8 mouse cellular contexts compared by ENCODE assay signal in the genomic region with DNA sequence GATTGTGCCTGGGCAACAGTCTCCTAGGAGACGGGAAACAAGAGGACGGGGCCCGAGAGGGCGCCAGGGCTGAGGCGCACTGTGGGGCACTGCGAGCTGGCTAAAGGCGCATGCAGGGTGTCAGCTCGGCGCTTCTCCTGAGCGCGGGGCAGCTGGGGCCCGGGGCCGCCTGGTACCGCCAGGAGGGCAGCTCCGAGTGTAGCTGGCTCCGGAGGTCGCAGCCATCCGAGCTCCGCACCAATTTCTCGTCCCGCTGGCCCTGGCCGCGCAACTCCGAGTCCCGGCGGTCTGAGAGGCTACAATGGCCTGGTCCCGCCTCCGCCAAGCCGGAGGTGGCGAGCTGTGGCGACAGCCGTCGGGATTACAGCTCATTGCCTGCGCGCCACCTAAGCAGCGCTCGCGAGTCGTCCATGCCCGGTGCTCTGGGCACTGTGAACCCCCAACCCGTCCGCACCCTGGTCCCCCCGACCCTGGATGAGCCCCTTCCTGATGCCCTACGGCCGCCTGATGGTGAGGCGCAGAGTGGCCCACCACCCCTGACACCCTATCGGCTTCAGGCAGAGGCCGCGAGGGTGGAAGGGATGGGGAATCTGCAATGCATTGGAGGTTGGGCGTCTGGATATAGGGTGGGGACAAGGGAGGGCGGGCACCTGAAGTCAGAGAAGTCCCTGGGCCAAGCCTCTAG. TPM values are rescaled to one million over a fixed set of nuclear protein-coding genes. Genes with fewer than 3 reads are reported as not detected.
DNase-seq lines count a peak whose midpoint lies in the region; ATAC-seq and TF ChIP-seq lines count a peak whose summit lies in the region.

No protein-coding gene starts in this region.

- under 1% methylated on average over 51 of the region's 51 CpGs for WGBS in embryonic facial prominence, embryonic 12.5 days
- WGBS in heart, embryonic 14.5 days, result 1% methylated on average over 47 of the region's 51 CpGs
- whole genome bisulfite sequencing in kidney, postnatal 0 days, result 3% methylated on average over 49 of the region's 51 CpGs
- 6% methylated on average over 51 of the region's 51 CpGs for WGBS in liver, embryonic 13.5 days (ENCODE audit: insufficient replicate concordance)

- H3K36me3 ChIP-seq in erythroblast, embryonic 14.5 days (ENCODE audit: control insufficient read depth), result peaks cover 40% of the 10 kb centered on the region
- peaks cover 37% of the 10 kb centered on the region for H3K36me3 ChIP-seq in embryonic facial prominence, embryonic 12.5 days
- peaks cover 38% of the 10 kb centered on the region for H3K36me3 ChIP-seq in heart, embryonic 14.5 days (ENCODE audit: control insufficient read depth, insufficient read depth, low read length)
- peaks cover 31% of the 10 kb centered on the region for H3K36me3 ChIP-seq in kidney, postnatal 0 days (ENCODE audit: insufficient read depth, low read length)
- H3K36me3 ChIP-seq in liver, embryonic 13.5 days, result peaks cover 41% of the 10 kb centered on the region

- H3K4me2 ChIP-seq in embryonic facial prominence, embryonic 12.5 days (replicated peaks), result peak overlapping the region; percentile 92
- H3K4me2 ChIP-seq in heart, embryonic 14.5 days (ENCODE audit: low read length), result peak overlapping the region; percentile 81
- H3K4me2 ChIP-seq in kidney, postnatal 0 days (ENCODE audit: low read length), result peak overlapping the region; percentile 66
- peak overlapping the region; percentile 63 for H3K4me2 ChIP-seq in liver, embryonic 13.5 days

- peak overlapping the region; percentile 26 for H3K4me3 ChIP-seq in erythroblast, embryonic 14.5 days (replicated peaks)
- peak overlapping the region; percentile 46 for H3K4me3 ChIP-seq in embryonic facial prominence, embryonic 12.5 days
- H3K4me3 ChIP-seq in heart, embryonic 14.5 days (ENCODE audit: control insufficient read depth in 1 of 2, insufficient read depth in 1 of 2, low read depth in 1 of 2, low read length in 2 of 2), result peak overlapping the region; percentile 39 to 49
- peak overlapping the region; percentile 30 for H3K4me3 ChIP-seq in kidney, postnatal 0 days (replicated peaks; ENCODE audit: low read depth, low read length)
- H3K4me3 ChIP-seq in liver, embryonic 13.5 days (replicated peaks), result peak overlapping the region; percentile 42

- H3K27ac ChIP-seq in embryonic facial prominence, embryonic 12.5 days, result peak overlapping the region; percentile 64
- no peak overlapping the region for H3K27ac ChIP-seq in heart, embryonic 14.5 days (replicated peaks in 1 of 2; ENCODE audit: control insufficient read depth in 1 of 2, insufficient read depth in 1 of 2, low read depth in 2 of 2, low read length in 2 of 2)
- H3K27ac ChIP-seq in kidney, postnatal 0 days, result no peak overlapping the region
- no peak overlapping the region for H3K27ac ChIP-seq in liver, embryonic 13.5 days

- peaks cover 3% of the 10 kb centered on the region; the same call in 1 of the 2 replicates for H3K9me3 ChIP-seq in erythroblast, embryonic 14.5 days (ENCODE audit: control insufficient read depth, low read length)
- H3K9me3 ChIP-seq in embryonic facial prominence, embryonic 12.5 days, result no peaks in the 10 kb centered on the region
- H3K9me3 ChIP-seq in heart, embryonic 14.5 days (ENCODE audit: control insufficient read depth, low read length), result no peaks in the 10 kb centered on the region
- no peaks in the 10 kb centered on the region for H3K9me3 ChIP-seq in kidney, postnatal 0 days (replicated peaks; ENCODE audit: low read length)
- H3K9me3 ChIP-seq in liver, embryonic 13.5 days (replicated peaks), result no peaks in the 10 kb centered on the region

- peaks cover 27% of the 10 kb centered on the region for H3K27me3 ChIP-seq in erythroblast, embryonic 14.5 days (ENCODE audit: control insufficient read depth)
- no peaks in the 10 kb centered on the region for H3K27me3 ChIP-seq in embryonic facial prominence, embryonic 12.5 days
- no peaks in the 10 kb centered on the region for H3K27me3 ChIP-seq in heart, embryonic 14.5 days (ENCODE audit: control insufficient read depth, insufficient read depth, low read length)
- no peaks in the 10 kb centered on the region for H3K27me3 ChIP-seq in kidney, postnatal 0 days (ENCODE audit: insufficient read depth, low read length)
- peaks cover 21% of the 10 kb centered on the region for H3K27me3 ChIP-seq in liver, embryonic 13.5 days

- no peak for TF ChIP-seq CTCF in kidney, postnatal 0 days (IDR thresholded peaks at IDR 0.05; ENCODE audit: low read depth)

- DNase-seq in kidney, postnatal 0 days (ENCODE audit: low spot score), result peak; percentile 42
- DNase-seq in liver, embryonic 13.5 days, result no peak
- peak; percentile 80 for DNase-seq in neural tube, embryonic 10.5 days (ENCODE audit: extremely low spot score, low spot score)
- DNase-seq in urinary bladder, postnatal 14 days (ENCODE audit: low spot score), result peak; percentile 31

- H3K9ac ChIP-seq in embryonic facial prominence, embryonic 12.5 days, result peak overlapping the region; percentile 61
- peak overlapping the region; percentile 72 for H3K9ac ChIP-seq in heart, embryonic 14.5 days (ENCODE audit: low read length)
- H3K9ac ChIP-seq in kidney, postnatal 0 days (ENCODE audit: low read depth, low read length), result peak overlapping the region; percentile 32; the same call in 1 of the 2 replicates
- H3K9ac ChIP-seq in liver, embryonic 13.5 days, result no peak overlapping the region

- ATAC-seq in erythroblast, adult 5-6 weeks (replicated peaks; ENCODE audit: low FRiP score, poor library complexity, severe bottlenecking), result no peak
- peak; percentile 87 for ATAC-seq in embryonic facial prominence, embryonic 12.5 days (ENCODE audit: insufficient number of reproducible peaks, insufficient read depth, low FRiP score, low TSS enrichment)
- peak; percentile 60; the same call in 1 of the 2 replicates for ATAC-seq in heart, embryonic 14.5 days (ENCODE audit: insufficient number of reproducible peaks, insufficient read depth, low FRiP score, low read depth)
- ATAC-seq in kidney, postnatal 0 days (replicated peaks; ENCODE audit: low FRiP score, low read depth), result peak; percentile 69
- peak; percentile 63 for ATAC-seq in liver, embryonic 13.5 days (ENCODE audit: low read depth)

- peaks cover 8% of the 10 kb centered on the region for H3K4me1 ChIP-seq in erythroblast, embryonic 14.5 days (ENCODE audit: control insufficient read depth)
- peaks cover 19% of the 10 kb centered on the region; the same call in 1 of the 2 replicates for H3K4me1 ChIP-seq in embryonic facial prominence, embryonic 12.5 days
- peaks cover 4 to 12% of the 10 kb centered on the region in 2 experiments for H3K4me1 ChIP-seq in heart, embryonic 14.5 days (ENCODE audit: control insufficient read depth in 2 of 2, insufficient read depth in 2 of 2, low read length in 2 of 2)
- H3K4me1 ChIP-seq in kidney, postnatal 0 days (replicated peaks; ENCODE audit: insufficient read depth, low read length), result 0 out of 2 replicates have a peak, but pooled peaks cover 5% of the 10 kb centered on the region
- peaks cover 6% of the 10 kb centered on the region for H3K4me1 ChIP-seq in liver, embryonic 13.5 days (replicated peaks)

RNA-seq across cellular contexts. Expression of gene Ttll3, which starts 3.5 kb away (rescaled TPM):
- polyA plus RNA-seq in erythroblast, embryonic 14.5 days (2012), result 0.16 and 0.34 TPM in 2 replicates
- total RNA-seq in erythroblast, adult 5-6 weeks (2015; ENCODE audit: low replicate concordance), result 3.3 TPM in 1 of 2 replicates, not detected in the other
- total RNA-seq in erythroblast, adult 5-6 weeks (2017; ENCODE audit: low replicate concordance), result 2.3 and 3.6 TPM in 2 replicates
- polyA plus RNA-seq in embryonic facial prominence, embryonic 12.5 days (2016; fragmentation: Nextera tagmentation; extraction: Ambion mirVana), result 6.3 and 6.4 TPM in 2 replicates
- 1.0 and 1.4 TPM in 2 replicates for polyA plus RNA-seq in heart, embryonic 14.5 days (2014; fragmentation: Nextera tagmentation; extraction: Ambion mirVana)
- 1.5 and 2.0 TPM in 2 replicates for polyA plus RNA-seq in kidney, postnatal 0 days (2015; fragmentation: Nextera tagmentation; extraction: Ambion mirVana)
- 0.62 and 0.85 TPM in 2 replicates for polyA plus RNA-seq in liver, embryonic 13.5 days (2015; fragmentation: Nextera tagmentation; extraction: Ambion mirVana)

RNA-seq across cellular contexts. Expression of gene Arpc4, which starts 14.6 kb away (rescaled TPM):
- polyA plus RNA-seq in erythroblast, embryonic 14.5 days (2012), result 14.9 and 23.3 TPM in 2 replicates
- total RNA-seq in erythroblast, adult 5-6 weeks (2015; ENCODE audit: low replicate concordance), result 44.5 and 54.8 TPM in 2 replicates
- 81.5 and 100 TPM in 2 replicates for total RNA-seq in erythroblast, adult 5-6 weeks (2017; ENCODE audit: low replicate concordance)
- polyA plus RNA-seq in embryonic facial prominence, embryonic 12.5 days (2016; fragmentation: Nextera tagmentation; extraction: Ambion mirVana), result 354 and 364 TPM in 2 replicates
- 145 and 155 TPM in 2 replicates for polyA plus RNA-seq in heart, embryonic 14.5 days (2014; fragmentation: Nextera tagmentation; extraction: Ambion mirVana)
- polyA plus RNA-seq in kidney, postnatal 0 days (2015; fragmentation: Nextera tagmentation; extraction: Ambion mirVana), result 375 and 420 TPM in 2 replicates
- 262 and 272 TPM in 2 replicates for polyA plus RNA-seq in liver, embryonic 13.5 days (2015; fragmentation: Nextera tagmentation; extraction: Ambion mirVana)

RNA-seq across cellular contexts. Expression of gene Tada3, which starts 14.8 kb away (rescaled TPM):
- polyA plus RNA-seq in erythroblast, embryonic 14.5 days (2012), result 13.9 and 15.1 TPM in 2 replicates
- total RNA-seq in erythroblast, adult 5-6 weeks (2015; ENCODE audit: low replicate concordance), result 6.0 and 11.1 TPM in 2 replicates
- 7.8 and 14.1 TPM in 2 replicates for total RNA-seq in erythroblast, adult 5-6 weeks (2017; ENCODE audit: low replicate concordance)
- 52.7 and 53.4 TPM in 2 replicates for polyA plus RNA-seq in embryonic facial prominence, embryonic 12.5 days (2016; fragmentation: Nextera tagmentation; extraction: Ambion mirVana)
- 38.6 and 42.2 TPM in 2 replicates for polyA plus RNA-seq in heart, embryonic 14.5 days (2014; fragmentation: Nextera tagmentation; extraction: Ambion mirVana)
- 37.9 and 39.9 TPM in 2 replicates for polyA plus RNA-seq in kidney, postnatal 0 days (2015; fragmentation: Nextera tagmentation; extraction: Ambion mirVana)
- polyA plus RNA-seq in liver, embryonic 13.5 days (2015; fragmentation: Nextera tagmentation; extraction: Ambion mirVana), result 22.6 TPM in 2 replicates

RNA-seq across cellular contexts. Expression of gene Rpusd3, which starts 26.6 kb away (rescaled TPM):
- 9.0 and 14.6 TPM in 2 replicates for polyA plus RNA-seq in erythroblast, embryonic 14.5 days (2012)
- total RNA-seq in erythroblast, adult 5-6 weeks (2015; ENCODE audit: low replicate concordance), result not detected in 2 replicates
- 2.8 TPM in 1 of 2 replicates, not detected in the other for total RNA-seq in erythroblast, adult 5-6 weeks (2017; ENCODE audit: low replicate concordance)
- polyA plus RNA-seq in embryonic facial prominence, embryonic 12.5 days (2016; fragmentation: Nextera tagmentation; extraction: Ambion mirVana), result 26.0 and 28.6 TPM in 2 replicates
- polyA plus RNA-seq in heart, embryonic 14.5 days (2014; fragmentation: Nextera tagmentation; extraction: Ambion mirVana), result 11.1 and 12.8 TPM in 2 replicates
- 24.4 and 30.5 TPM in 2 replicates for polyA plus RNA-seq in kidney, postnatal 0 days (2015; fragmentation: Nextera tagmentation; extraction: Ambion mirVana)
- polyA plus RNA-seq in liver, embryonic 13.5 days (2015; fragmentation: Nextera tagmentation; extraction: Ambion mirVana), result 13.4 and 19.2 TPM in 2 replicates

RNA-seq across cellular contexts. Expression of gene Cidec, which starts 43.0 kb away (rescaled TPM):
- polyA plus RNA-seq in erythroblast, embryonic 14.5 days (2012), result not detected in 2 replicates
- total RNA-seq in erythroblast, adult 5-6 weeks (2015; ENCODE audit: low replicate concordance), result not detected in 2 replicates
- total RNA-seq in erythroblast, adult 5-6 weeks (2017; ENCODE audit: low replicate concordance), result not detected in 2 replicates
- not detected in 2 replicates for polyA plus RNA-seq in embryonic facial prominence, embryonic 12.5 days (2016; fragmentation: Nextera tagmentation; extraction: Ambion mirVana)
- not detected in 2 replicates for polyA plus RNA-seq in heart, embryonic 14.5 days (2014; fragmentation: Nextera tagmentation; extraction: Ambion mirVana)
- 0.17 and 0.23 TPM in 2 replicates for polyA plus RNA-seq in kidney, postnatal 0 days (2015; fragmentation: Nextera tagmentation; extraction: Ambion mirVana)
- polyA plus RNA-seq in liver, embryonic 13.5 days (2015; fragmentation: Nextera tagmentation; extraction: Ambion mirVana), result 0.10 TPM in 1 of 2 replicates, not detected in the other
